ENCODE assay signal across 9 mouse cellular contexts in the genomic region with DNA sequence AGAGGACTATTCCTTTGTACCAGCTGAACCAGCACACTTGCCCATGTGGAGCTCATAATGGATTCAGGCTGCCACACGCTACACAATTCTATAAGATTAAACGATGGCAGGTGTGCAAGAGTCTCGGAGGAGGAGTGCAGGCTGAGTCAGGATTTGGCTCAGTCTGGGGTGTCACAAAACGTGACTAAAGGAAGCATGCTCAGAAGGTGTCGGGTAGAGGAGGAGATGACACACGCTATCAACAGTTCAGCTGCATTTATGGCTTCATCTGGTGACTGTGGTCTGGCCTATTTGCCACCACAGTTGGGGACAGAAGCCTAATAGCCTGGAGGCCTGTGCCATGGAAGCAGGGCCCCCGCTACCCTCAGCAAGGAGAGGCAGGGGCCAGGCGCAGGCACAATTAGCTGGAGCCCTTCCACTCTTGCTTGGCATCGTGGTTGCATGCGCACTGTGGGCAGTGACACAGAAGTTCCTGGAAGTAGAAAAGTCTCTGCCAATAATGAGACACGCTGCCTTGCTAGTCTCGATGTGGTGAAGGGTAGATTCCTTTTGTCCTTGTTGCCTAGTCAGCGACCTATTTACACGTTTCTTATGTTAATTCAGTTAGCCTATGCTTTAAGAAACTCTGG. TPM values are rescaled to one million over a fixed set of nuclear protein-coding genes. Genes with fewer than 3 reads are reported as not detected.
DNase-seq lines count a peak whose midpoint lies in the region; ATAC-seq and TF ChIP-seq lines count a peak whose summit lies in the region.
"Had no signal": no experiment of that assay in that cellular context is flagged by ENCODE, and none has a peak within 500 bp of the region (broad histone marks: within the 10 kb centered on the region; RNA-seq: fewer than 3 reads in every experiment).

No protein-coding gene starts in this region.

- no peak for TF ChIP-seq CTCF in midbrain, postnatal 0 days (IDR thresholded peaks at IDR 0.05)

- no peak overlapping the region for H3K9ac ChIP-seq in midbrain, postnatal 0 days (replicated peaks; ENCODE audit: low read length, poor library complexity, severe bottlenecking)
- no peak overlapping the region for H3K9ac ChIP-seq in midbrain, embryonic 16.5 days (ENCODE audit: low read depth, low read length)
- no peak overlapping the region for H3K9ac ChIP-seq in hindbrain, embryonic 13.5 days

- DNase-seq in cerebellum, postnatal 14 days, result peak; percentile 22 to 31
- DNase-seq in cerebellum, adult 9-10 months, result no peak
- peak; percentile 47 for DNase-seq in midbrain, postnatal 0 days (ENCODE audit: low spot score)
- DNase-seq in cerebellum, adult 11 months, result no peak

- no peaks in the 10 kb centered on the region for H3K36me3 ChIP-seq in midbrain, postnatal 0 days (ENCODE audit: insufficient read depth, low read length)
- no peaks in the 10 kb centered on the region for H3K36me3 ChIP-seq in midbrain, embryonic 16.5 days (ENCODE audit: control insufficient read depth, insufficient read depth, low read length)
- H3K36me3 ChIP-seq in hindbrain, embryonic 13.5 days, result no peaks in the 10 kb centered on the region

- H3K4me1 ChIP-seq in midbrain, postnatal 0 days (ENCODE audit: insufficient read depth, low read length), result 0 out of 2 replicates have a peak, but pooled peaks cover 7% of the 10 kb centered on the region
- H3K4me1 ChIP-seq in midbrain, embryonic 16.5 days (ENCODE audit: control insufficient read depth, insufficient read depth, low read length), result no peaks in the 10 kb centered on the region
- peaks cover 19% of the 10 kb centered on the region for H3K4me1 ChIP-seq in hindbrain, embryonic 13.5 days (replicated peaks)

- WGBS in midbrain, postnatal 0 days, result 59% methylated on average over 14 of the region's 14 CpGs
- 50% methylated on average over 14 of the region's 14 CpGs for WGBS in midbrain, embryonic 16.5 days
- 59% methylated on average over 14 of the region's 14 CpGs for WGBS in hindbrain, embryonic 13.5 days

- no peak overlapping the region for H3K4me2 ChIP-seq in midbrain, postnatal 0 days (ENCODE audit: low read depth, low read length, poor library complexity, severe bottlenecking)
- no peak overlapping the region for H3K4me2 ChIP-seq in midbrain, embryonic 16.5 days (ENCODE audit: low read length)
- no peak overlapping the region for H3K4me2 ChIP-seq in hindbrain, embryonic 13.5 days

- no peak for ATAC-seq in midbrain, postnatal 0 days (ENCODE audit: low FRiP score)
- ATAC-seq in midbrain, embryonic 16.5 days, result no peak
- ATAC-seq in hindbrain, embryonic 13.5 days (ENCODE audit: low FRiP score), result no peak
- 0 out of 2 replicates have a peak, but pooled peaks have one; percentile 28 for ATAC-seq in monocyte, adult 5-6 weeks (replicated peaks; ENCODE audit: insufficient number of reproducible peaks, low FRiP score, low TSS enrichment, poor library complexity, severe bottlenecking)
- no peak for ATAC-seq in megakaryocyte-erythroid progenitor cell, adult 5-6 weeks (replicated peaks; ENCODE audit: low FRiP score, low TSS enrichment, poor library complexity, severe bottlenecking)

- H3K9me3 ChIP-seq in midbrain, postnatal 0 days (ENCODE audit: low read length), result no peaks in the 10 kb centered on the region
- H3K9me3 ChIP-seq in midbrain, embryonic 16.5 days (replicated peaks; ENCODE audit: control insufficient read depth, low read length, poor library complexity, severe bottlenecking), result no peaks in the 10 kb centered on the region
- no peaks in the 10 kb centered on the region for H3K9me3 ChIP-seq in hindbrain, embryonic 13.5 days

- H3K27ac ChIP-seq in midbrain, postnatal 0 days (ENCODE audit: low read depth, low read length), result no peak overlapping the region
- H3K27ac ChIP-seq in midbrain, embryonic 16.5 days (ENCODE audit: low read length), result no peak overlapping the region
- 0 out of 2 replicates have a peak overlapping the region, but pooled peaks have one; percentile 20 for H3K27ac ChIP-seq in hindbrain, embryonic 13.5 days
- H3K27ac ChIP-seq: macrophage had no signal

- no peaks in the 10 kb centered on the region for H3K27me3 ChIP-seq in midbrain, postnatal 0 days (ENCODE audit: insufficient read depth, low read length)
- H3K27me3 ChIP-seq in midbrain, embryonic 16.5 days (ENCODE audit: control insufficient read depth, insufficient read depth, low read depth, low read length), result no peaks in the 10 kb centered on the region
- no peaks in the 10 kb centered on the region for H3K27me3 ChIP-seq in hindbrain, embryonic 13.5 days

- no peak overlapping the region for H3K4me3 ChIP-seq in midbrain, postnatal 0 days (ENCODE audit: low read depth, low read length)
- H3K4me3 ChIP-seq in midbrain, embryonic 16.5 days (ENCODE audit: low read depth, low read length), result no peak overlapping the region
- H3K4me3 ChIP-seq in hindbrain, embryonic 13.5 days, result no peak overlapping the region

RNA-seq across cellular contexts. Expression of a gene that starts 20.6 kb away (rescaled TPM):
- total RNA-seq in midbrain, postnatal 0 days (2014; rRNA removed), result 1.4 and 2.2 TPM in 2 replicates
- polyA plus RNA-seq in midbrain, postnatal 0 days (2015; fragmentation: Nextera tagmentation; extraction: Ambion mirVana), result 2.8 and 3.0 TPM in 2 replicates
- polyA plus RNA-seq in midbrain, embryonic 16.5 days (2015; fragmentation: Nextera tagmentation; extraction: Ambion mirVana), result 2.8 and 4.9 TPM in 2 replicates
- 0.73 and 1.9 TPM in 2 replicates for polyA plus RNA-seq in hindbrain, embryonic 13.5 days (2015; fragmentation: Nextera tagmentation; extraction: Ambion mirVana)
- total RNA-seq in monocyte, adult 5-6 weeks (2017), result 94.2 to 168 TPM (median 96.5 TPM) in 3 replicates
- 0.94 and 14.2 TPM in 2 replicates for total RNA-seq in megakaryocyte-erythroid progenitor cell, adult 5-6 weeks (2014; fragmentation: Nextera tagmentation)
- 0.38 and 5.5 TPM in 2 replicates for total RNA-seq in megakaryocyte-erythroid progenitor cell, adult 5-6 weeks (2017)

Comparison
In these comparisons a context has a peak if more than half of its experiments do, and no peak if none do; other contexts are left out.
1. DNase-seq: peak in cerebellum, postnatal 14 days (2 of 2) and midbrain, postnatal 0 days (single experiment); none in cerebellum, adult 9-10 months (single experiment) and cerebellum, adult 11 months (single experiment).